Mouse (Mus musculus) megakaryocyte, embryonic 14.5 days (primary cell): ENCODE data around the gene Ap2a1. TPM values are rescaled to one million over a fixed set of nuclear protein-coding genes. Genes with fewer than 3 reads are reported as not detected.
A peak's percentile ranks its signal among the peaks of the same experiment; 100 is the strongest.

Experiments
- H3K27me3 ChIP-seq: replicated peaks from 2 replicates; pipeline ENCODE3; 2012; ENCODE audit warnings: inconsistent platforms
- H3K36me3 ChIP-seq: replicated peaks from 2 replicates; pipeline ENCODE3; 2012; ENCODE audit warnings: low read length, inconsistent platforms, mixed read lengths
- H3K4me1 ChIP-seq: 2 replicates; pipeline ENCODE4 v1.6.1; 2012; ENCODE audit warnings: inconsistent platforms
- H3K4me3 ChIP-seq: replicated peaks from 2 replicates; pipeline ENCODE3; 2012; ENCODE audit warnings: moderate library complexity, mild to moderate bottlenecking, inconsistent platforms
- H3K9me3 ChIP-seq: 2 replicates; pipeline ENCODE4 v1.6.1; 2012; ENCODE audit warnings: inconsistent platforms
- FLI1 ChIP-seq: IDR thresholded peaks from 2 replicates; pipeline ENCODE4 v1.6.1; 2012; ENCODE audit warnings: low read length, inconsistent platforms, mixed read lengths
- GATA1 ChIP-seq: IDR thresholded peaks from 3 replicates; pipeline ENCODE4 v1.6.1; 2012; ENCODE audit warnings: mixed read lengths, low read length, inconsistent platforms, borderline replicate concordance
- polyA plus RNA-seq: library from polyadenylated mRNA; stranded (reverse); fragments of >175 nt; gene quantifications from 2 replicates; pipeline ENCODE4 v1.2.3, GENCODE M21; 2012; ENCODE audit warnings: low replicate concordance; ENCODE audit not compliant: insufficient read depth

The Ap2a1 gene
- 137 and 235 TPM in 2 replicates for polyA plus RNA-seq

- TF ChIP-seq GATA1 (no peak), FLI1 (peak; percentile 50)
- Histone ChIP-seq H3K4me1 (peaks cover 42% of the 10 kb centered on the region), H3K9me3 (0 out of 2 replicates have a peak, but pooled peaks cover 4% of the 10 kb centered on the region), H3K27me3 (no peaks in the 10 kb centered on the region), H3K4me3 (peak within 1 kb of the TSS; percentile 99), H3K36me3 (peaks cover 26% of the 10 kb centered on the region)
Measured at GRCm38 (mm10) chr7:44929204-44930151, at the start of gene Ap2a1. Gene Ap2a1 (minus strand): TSS chr7:44929496.

- no peaks in the 10 kb centered on the region for H3K9me3 ChIP-seq
- peaks cover 7% of the 10 kb centered on the region for H3K27me3 ChIP-seq
- peaks cover 77% of the 10 kb centered on the region for H3K36me3 ChIP-seq
- peaks cover 48% of the 10 kb centered on the region for H3K4me1 ChIP-seq
- H3K4me3 ChIP-seq = no peak overlapping the region
- TF ChIP-seq GATA1 = no peak
- TF ChIP-seq FLI1 = no peak
Measured at GRCm38 (mm10) chr7:44978300-44978699, 49.0 kb upstream of the Ap2a1 start.

GRCm38 (mm10) chr7:44975117-44975419 lies 45.8 kb upstream of the Ap2a1 start:
- H3K4me3 ChIP-seq = no peak overlapping the region
- TF ChIP-seq GATA1 (no peak), FLI1 (no peak)
- peaks cover 26% of the 10 kb centered on the region for H3K27me3 ChIP-seq
- no peaks in the 10 kb centered on the region for H3K9me3 ChIP-seq
- H3K4me1 ChIP-seq = peaks cover 56% of the 10 kb centered on the region
- H3K36me3 ChIP-seq = peaks cover 51% of the 10 kb centered on the region

GRCm38 (mm10) chr7:44974383-44975116 lies 45.3 kb upstream of the Ap2a1 start, which contains the start of gene Cpt1c:
Gene Cpt1c (minus strand): TSS chr7:44974851.
- H3K36me3 ChIP-seq = peaks cover 45% of the 10 kb centered on the region
- H3K4me1 ChIP-seq = peaks cover 61% of the 10 kb centered on the region
- TF ChIP-seq FLI1 (no peak), GATA1 (no peak)
- no peaks in the 10 kb centered on the region for H3K9me3 ChIP-seq
- peaks cover 29% of the 10 kb centered on the region for H3K27me3 ChIP-seq
- H3K4me3 ChIP-seq = peak within 1 kb of the TSS; percentile 83

- peaks cover 31% of the 10 kb centered on the region for H3K27me3 ChIP-seq
- peaks cover 36% of the 10 kb centered on the region for H3K36me3 ChIP-seq
- TF ChIP-seq GATA1 (no peak), FLI1 (no peak)
- H3K4me1 ChIP-seq = peaks cover 57% of the 10 kb centered on the region
- H3K9me3 ChIP-seq = no peaks in the 10 kb centered on the region
- H3K4me3 ChIP-seq = no peak overlapping the region
Measured at GRCm38 (mm10) chr7:44973415-44974130, 44.3 kb upstream of the Ap2a1 start.

GRCm38 (mm10) chr7:44971142-44971541 lies 41.8 kb upstream of the Ap2a1 start:
- no peak for TF ChIP-seq GATA1
- TF ChIP-seq FLI1 = no peak
- Histone ChIP-seq H3K4me1 (peaks cover 48% of the 10 kb centered on the region), H3K36me3 (peaks cover 11% of the 10 kb centered on the region), H3K27me3 (peaks cover 40% of the 10 kb centered on the region), H3K9me3 (no peaks in the 10 kb centered on the region), H3K4me3 (peak overlapping the region; percentile 93)

GRCm38 (mm10) chr7:44970231-44970691 lies 41.0 kb upstream of the Ap2a1 start:
- Histone ChIP-seq H3K4me1 (peaks cover 48% of the 10 kb centered on the region), H3K9me3 (no peaks in the 10 kb centered on the region)

GRCm38 (mm10) chr7:44966638-44967037 lies 37.3 kb upstream of the Ap2a1 start:
- Histone ChIP-seq H3K36me3 (no peaks in the 10 kb centered on the region), H3K4me3 (no peak overlapping the region), H3K9me3 (no peaks in the 10 kb centered on the region), H3K4me1 (peaks cover 41% of the 10 kb centered on the region), H3K27me3 (peaks cover 54% of the 10 kb centered on the region)
- TF ChIP-seq GATA1 (no peak), FLI1 (no peak)

More at GRCm38 (mm10) chr7:44970231-44970691, 41.0 kb upstream of the Ap2a1 start:
- Histone ChIP-seq H3K4me3 (peak overlapping the region; percentile 93), H3K27me3 (peaks cover 46% of the 10 kb centered on the region), H3K36me3 (peaks cover 4% of the 10 kb centered on the region)
- TF ChIP-seq GATA1 = no peak
- no peak for TF ChIP-seq FLI1

GRCm38 (mm10) chr7:44965975-44966374 lies 36.7 kb upstream of the Ap2a1 start:
- Histone ChIP-seq H3K27me3 (peaks cover 54% of the 10 kb centered on the region), H3K4me1 (peaks cover 41% of the 10 kb centered on the region), H3K9me3 (no peaks in the 10 kb centered on the region), H3K36me3 (no peaks in the 10 kb centered on the region), H3K4me3 (no peak overlapping the region)
- TF ChIP-seq FLI1 = no peak
- no peak for TF ChIP-seq GATA1
